Comparison of ENCODE assay signal across 37 mouse cellular contexts in the genomic region with DNA sequence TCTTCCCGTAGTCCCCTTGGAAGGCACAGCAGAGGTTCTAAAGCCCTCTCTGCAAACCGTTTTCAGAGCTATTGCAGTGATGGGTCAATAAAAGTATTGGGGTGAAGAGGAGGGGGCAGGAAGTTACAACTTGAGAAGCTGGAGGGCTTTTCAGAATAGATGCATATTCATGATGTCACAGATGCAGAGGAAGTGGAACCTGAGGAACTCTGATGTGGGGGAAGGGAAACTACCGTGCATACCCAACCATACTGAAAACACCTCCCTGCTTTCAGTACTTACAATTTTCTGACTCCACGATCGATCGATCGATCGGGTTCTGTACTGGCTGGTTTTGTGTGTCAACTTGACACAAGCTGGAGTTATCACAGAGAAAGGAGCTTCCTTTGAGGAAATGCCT. TPM values are rescaled to one million over a fixed set of nuclear protein-coding genes. Genes with fewer than 3 reads are reported as not detected.
"Had no signal": no experiment of that assay in that cellular context is flagged by ENCODE, and none has a peak within 500 bp of the region (broad histone marks: within the 10 kb centered on the region; RNA-seq: fewer than 3 reads in every experiment).

No protein-coding gene starts in this region.

- ATAC-seq: hindbrain, embryonic 16.5 days; inflammation-experienced regulatory T-cells, adult 6 months; intestine, embryonic 15.5 days; intestine, postnatal 0 days; liver, embryonic 12.5 days had no signal

- H3K27ac ChIP-seq: gastrocnemius, adult 2 months; heart, embryonic 10.5 days; hindbrain, embryonic 10.5 days; hindbrain, embryonic 12.5 days; hindbrain, embryonic 14.5 days; intestine, embryonic 15.5 days; layer of hippocampus, adult 2 months; left cerebral cortex, adult 2 months; limb, embryonic 13.5 days; limb, embryonic 15.5 days; liver, embryonic 12.5 days; liver, embryonic 14.5 days had no signal

- H3K4me3 ChIP-seq: gastrocnemius, adult 2 months; heart, embryonic 10.5 days; heart, embryonic 12.5 days; hindbrain, embryonic 10.5 days; hindbrain, embryonic 12.5 days; intestine, embryonic 15.5 days; layer of hippocampus, adult 2 months; left cerebral cortex, adult 2 months; limb, embryonic 13.5 days; limb, embryonic 15.5 days; liver, embryonic 12.5 days had no signal

- H3K36me3 ChIP-seq: heart, embryonic 10.5 days; heart, embryonic 12.5 days; hindbrain, embryonic 10.5 days; hindbrain, embryonic 12.5 days; intestine, embryonic 15.5 days; limb, embryonic 13.5 days; limb, embryonic 15.5 days; liver, embryonic 12.5 days had no signal

- H3K9ac ChIP-seq: heart, embryonic 12.5 days; hindbrain, embryonic 12.5 days; hindbrain, embryonic 14.5 days; intestine, embryonic 15.5 days; limb, embryonic 13.5 days; limb, embryonic 15.5 days; liver, embryonic 12.5 days; liver, embryonic 14.5 days had no signal

- H3K9me3 ChIP-seq: heart, embryonic 10.5 days; heart, embryonic 12.5 days; hindbrain, embryonic 10.5 days; hindbrain, embryonic 12.5 days; intestine, embryonic 15.5 days; limb, embryonic 13.5 days; limb, embryonic 15.5 days; liver, embryonic 12.5 days had no signal

- DNase-seq: gastrocnemius, adult 2 months; gastrocnemius, postnatal 10 days; gastrocnemius, postnatal 25 days; heart, postnatal 10 days; heart, postnatal 4 days; kidney, adult 18-20 months; kidney, adult 8-10 months; kidney, postnatal 10 days; kidney, postnatal 25 days; kidney, postnatal 4 days; left cerebral cortex, postnatal 4 days had no signal

- H3K4me1 ChIP-seq: heart, embryonic 10.5 days; heart, embryonic 12.5 days; hindbrain, embryonic 10.5 days; hindbrain, embryonic 12.5 days; intestine, embryonic 15.5 days; limb, embryonic 13.5 days; limb, embryonic 15.5 days; liver, embryonic 12.5 days had no signal

- H3K27me3 ChIP-seq: heart, embryonic 12.5 days; hindbrain, embryonic 12.5 days; intestine, embryonic 15.5 days; limb, embryonic 13.5 days; limb, embryonic 15.5 days; liver, embryonic 12.5 days had no signal

- H3K4me2 ChIP-seq: heart, embryonic 12.5 days; hindbrain, embryonic 12.5 days; hindbrain, embryonic 14.5 days; intestine, embryonic 15.5 days; limb, embryonic 13.5 days; limb, embryonic 15.5 days; liver, embryonic 12.5 days had no signal

RNA-seq across cellular contexts. Expression of gene Ces2a, which starts 12.6 kb away (rescaled TPM):
- total RNA-seq: gastrocnemius, adult 2 months; gastrocnemius, postnatal 10 days; gastrocnemius, postnatal 25 days; gastrocnemius, postnatal 4 days; granulocyte monocyte progenitor cell, adult 5-6 weeks; heart, adult 8-10 months; heart, postnatal 10 days; heart, postnatal 25 days; heart, postnatal 4 days; layer of hippocampus, adult 2 months; layer of hippocampus, postnatal 10 days; layer of hippocampus, postnatal 25 days; left cerebral cortex, adult 2 months; left cerebral cortex, postnatal 10 days; left cerebral cortex, postnatal 25 days; left cerebral cortex, postnatal 4 days had no signal
- polyA plus RNA-seq: heart, embryonic 10.5 days; heart, embryonic 12.5 days; heart, embryonic 14.5 days; hindbrain, embryonic 10.5 days; hindbrain, embryonic 12.5 days; hindbrain, embryonic 14.5 days; hindbrain, embryonic 16.5 days; inflammation-experienced regulatory T-cells, adult 6 months; kidney, embryonic 14.5 days; limb, embryonic 11.5 days; limb, embryonic 13.5 days; limb, embryonic 15.5 days had no signal
